Mouse (Mus musculus) heart, postnatal 14 days (tissue): ENCODE data around the gene Flt3l. TPM values are rescaled to one million over a fixed set of nuclear protein-coding genes. Genes with fewer than 3 reads are reported as not detected.
A peak's percentile ranks its signal among the peaks of the same experiment; 100 is the strongest.
"Not testable (repeated sequence)": the region's sequence is repeated elsewhere in the genome, so short reads cannot be mapped to it uniquely, and the experiment has no call there.

Experiments
- DNase-seq, 2 experiments: peaks; one replicate each; pipeline ENCODE4 v3.0.0; 2021 to 2022
- intact Hi-C: fragments of 180-260 bp; cut with DNase I; formaldehyde crosslinking; loops from one replicate; pipeline ENCODE4 v1.15.1; 2025
- total RNA-seq, 2 experiments: library from RNA; stranded (reverse); gene quantifications; 2 replicates each; pipeline ENCODE4 v1.2.3; 2021

Gene Flt3l
- total RNA-seq, 2 experiments from 2014 or later = 4.3 to 5.8 TPM

- DNase-seq = no peak
- intact Hi-C loops = no loop called here
Observed at GRCm38 (mm10) chr7:45105491-45105890, 30.7 kb downstream of the Flt3l start.

DNA sequence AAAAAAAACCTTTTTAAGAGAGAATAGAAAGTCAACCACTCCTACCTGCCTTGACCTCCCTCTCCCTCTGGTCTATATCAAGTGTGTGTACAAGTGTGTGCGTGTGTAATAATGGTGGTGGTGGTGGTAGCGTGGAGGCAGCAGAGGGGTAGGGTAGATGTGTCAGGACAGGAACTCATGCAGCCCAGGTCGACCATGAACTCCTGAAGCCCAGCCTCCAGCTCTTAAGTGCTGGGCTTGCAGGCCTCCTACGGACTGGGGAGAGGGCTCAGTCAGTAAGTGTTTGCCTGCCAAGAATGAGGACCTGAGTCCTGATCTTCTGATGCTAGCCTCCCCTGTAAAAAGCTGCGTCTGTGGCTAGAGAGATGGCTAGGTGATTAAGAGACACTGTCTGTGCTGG, 31.3 kb downstream of the Flt3l start:
- DNase-seq = no peak
- intact Hi-C loops = no loop called here

GRCm38 (mm10) chr7:45103652-45104180, 32.5 kb downstream of the Flt3l start, which contains the start of gene Fcgrt:
Gene Fcgrt (minus strand): TSS chr7:45103851.
- intact Hi-C loops = loop anchor here (2.0 kb wide), 1 partner anchor 21 kb away; no protein-coding TSS in a partner anchor
- peak; percentile 92 to 96 for DNase-seq

GRCm38 (mm10) chr7:45102940-45103585, 33.2 kb downstream of the Flt3l start:
- intact Hi-C loops = loop anchor here (2.0 kb wide), 1 partner anchor 20 kb away; no protein-coding TSS in a partner anchor
- DNase-seq = peak; percentile 35 to 47

DNA sequence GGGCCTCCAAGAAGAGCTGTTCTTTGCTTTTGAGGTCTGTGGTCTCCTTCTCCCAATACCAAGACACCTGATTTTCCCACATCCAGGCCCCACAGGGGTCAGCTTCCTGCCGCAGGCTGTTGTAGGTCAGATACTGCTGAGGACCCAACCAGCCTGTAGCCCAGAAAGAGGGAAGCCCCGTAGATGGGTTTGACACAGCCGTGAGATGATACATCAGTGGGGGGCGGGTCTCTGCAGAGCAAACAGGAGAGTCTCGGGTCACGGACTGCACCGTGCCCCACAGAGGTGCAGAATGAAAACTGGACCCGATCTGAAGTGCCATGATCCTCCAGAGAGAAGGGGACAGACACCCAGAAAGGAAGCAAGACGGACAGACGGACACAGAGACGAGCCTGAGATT, 33.8 kb downstream of the Flt3l start:
- DNase-seq = no peak
- intact Hi-C loops = loop anchor here (2.0 kb wide), 1 partner anchor 20 kb away; no protein-coding TSS in a partner anchor

GRCm38 (mm10) chr7:45100046-45100445, 36.2 kb downstream of the Flt3l start:
- intact Hi-C loops = no loop called here
- no peak for DNase-seq

GRCm38 (mm10) chr7:45098541-45099240, 37.5 kb downstream of the Flt3l start:
- intact Hi-C loops = no loop called here
- peak in 1 of 2 experiments; percentile 45 for DNase-seq

GRCm38 (mm10) chr7:45097479-45097878, 38.8 kb downstream of the Flt3l start:
- DNase-seq = no peak
- intact Hi-C loops = no loop called here

DNA sequence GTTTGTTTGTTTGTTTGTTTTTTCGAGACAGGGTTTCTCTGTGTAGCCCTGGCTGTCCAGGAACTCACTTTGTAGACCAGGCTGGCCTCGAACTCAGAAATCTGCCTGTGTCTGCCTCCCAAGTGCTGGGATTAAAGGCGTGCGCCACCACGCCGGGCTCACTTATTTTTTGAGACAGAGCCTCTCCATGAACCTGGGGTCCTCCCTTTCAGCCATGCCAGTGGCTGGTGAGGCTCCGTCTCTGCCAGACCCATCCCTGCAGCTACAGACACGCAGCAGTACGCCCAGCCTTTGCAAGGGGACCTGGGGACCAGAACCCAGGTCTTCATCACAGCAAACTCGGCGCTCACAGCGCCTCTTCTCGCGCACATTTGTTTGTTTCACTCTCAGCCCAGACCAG, 40.3 kb downstream of the Flt3l start:
- DNase-seq, intact Hi-C loops: not testable (repeated sequence)

GRCm38 (mm10) chr7:45095367-45095766, 40.9 kb downstream of the Flt3l start:
- intact Hi-C loops = no loop called here
- DNase-seq = no peak

- DNase-seq = no peak
- intact Hi-C loops = no loop called here
Observed at GRCm38 (mm10) chr7:45094121-45094520, 42.1 kb downstream of the Flt3l start.

GRCm38 (mm10) chr7:45093516-45093905, 42.7 kb downstream of the Flt3l start:
- DNase-seq = no peak
- intact Hi-C loops = no loop called here

- no peak for DNase-seq
- intact Hi-C loops = no loop called here
Observed at GRCm38 (mm10) chr7:45092828-45093515, 43.3 kb downstream of the Flt3l start.

DNA sequence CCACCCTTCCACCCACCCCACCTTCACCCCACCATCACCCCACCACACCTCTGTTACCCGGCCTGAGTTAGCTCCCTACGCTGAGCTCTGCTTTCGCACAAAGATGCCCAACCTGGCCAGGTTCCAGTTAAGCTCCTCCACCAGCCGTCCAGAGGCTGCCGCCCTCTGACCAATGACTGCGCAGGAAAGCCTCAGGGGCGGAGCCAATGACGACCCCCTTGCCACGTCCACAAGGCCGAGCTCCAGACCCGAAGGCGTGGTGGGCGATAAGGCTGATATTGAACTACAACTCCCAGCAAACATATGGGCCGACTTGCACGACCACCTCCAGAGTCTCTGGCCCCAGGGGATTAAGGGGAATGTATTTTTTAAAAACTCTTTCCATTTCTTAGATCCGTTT, 44.2 kb downstream of the Flt3l start, which contains the start of gene Rcn3:
Gene Rcn3 (minus strand): TSS at position 174 of the 400 bp plus-strand sequence.
- DNase-seq = peak; percentile 85 to 89
- intact Hi-C loops = no loop called here

- intact Hi-C loops = no loop called here
- DNase-seq = peak; percentile 34 to 53
Observed at GRCm38 (mm10) chr7:45091001-45091990, 44.9 kb downstream of the Flt3l start.

- intact Hi-C loops = no loop called here
- no peak for DNase-seq
Observed at GRCm38 (mm10) chr7:45090251-45090977, 45.8 kb downstream of the Flt3l start.

- no peak for DNase-seq
- intact Hi-C loops = no loop called here
Observed at GRCm38 (mm10) chr7:45088597-45088996, 47.6 kb downstream of the Flt3l start.

DNA sequence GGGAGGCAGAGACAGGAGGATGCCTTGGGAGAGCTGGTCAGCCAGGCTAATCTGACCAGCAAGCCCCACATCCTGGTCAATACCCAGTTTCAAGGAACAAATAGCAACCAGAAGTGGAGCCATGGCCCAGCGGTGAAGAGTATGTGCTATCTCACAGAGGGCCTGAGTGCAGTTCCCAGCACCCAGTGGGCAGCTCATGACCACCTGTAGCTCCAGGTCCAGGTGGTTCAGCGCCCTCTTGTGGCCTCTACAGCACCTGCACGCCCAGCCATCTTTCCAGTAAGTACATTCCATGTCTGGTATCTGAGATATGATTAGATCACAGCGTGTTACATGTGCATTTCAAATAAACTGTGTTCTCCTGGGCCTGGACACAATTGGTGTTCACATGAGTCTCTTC, 50.1 kb downstream of the Flt3l start:
- no peak for DNase-seq
- intact Hi-C loops = no loop called here

GRCm38 (mm10) chr7:45083300-45083890, 52.8 kb downstream of the Flt3l start:
- intact Hi-C loops = loop anchor here (2.0 to 5.0 kb wide), 3 partner anchors 19 to 219 kb away; partner anchors contain the start of genes Fcgrt and Rps11
- no peak for DNase-seq
